Mouse (Mus musculus): ENCODE data around the gene Pcmtd2.
A peak's percentile ranks its signal among the peaks of the same experiment; 100 is the strongest.
"Not testable (repeated sequence)": the region's sequence is repeated elsewhere in the genome, so short reads cannot be mapped to it uniquely, and the experiment has no call there.

The Pcmtd2 gene

DNA sequence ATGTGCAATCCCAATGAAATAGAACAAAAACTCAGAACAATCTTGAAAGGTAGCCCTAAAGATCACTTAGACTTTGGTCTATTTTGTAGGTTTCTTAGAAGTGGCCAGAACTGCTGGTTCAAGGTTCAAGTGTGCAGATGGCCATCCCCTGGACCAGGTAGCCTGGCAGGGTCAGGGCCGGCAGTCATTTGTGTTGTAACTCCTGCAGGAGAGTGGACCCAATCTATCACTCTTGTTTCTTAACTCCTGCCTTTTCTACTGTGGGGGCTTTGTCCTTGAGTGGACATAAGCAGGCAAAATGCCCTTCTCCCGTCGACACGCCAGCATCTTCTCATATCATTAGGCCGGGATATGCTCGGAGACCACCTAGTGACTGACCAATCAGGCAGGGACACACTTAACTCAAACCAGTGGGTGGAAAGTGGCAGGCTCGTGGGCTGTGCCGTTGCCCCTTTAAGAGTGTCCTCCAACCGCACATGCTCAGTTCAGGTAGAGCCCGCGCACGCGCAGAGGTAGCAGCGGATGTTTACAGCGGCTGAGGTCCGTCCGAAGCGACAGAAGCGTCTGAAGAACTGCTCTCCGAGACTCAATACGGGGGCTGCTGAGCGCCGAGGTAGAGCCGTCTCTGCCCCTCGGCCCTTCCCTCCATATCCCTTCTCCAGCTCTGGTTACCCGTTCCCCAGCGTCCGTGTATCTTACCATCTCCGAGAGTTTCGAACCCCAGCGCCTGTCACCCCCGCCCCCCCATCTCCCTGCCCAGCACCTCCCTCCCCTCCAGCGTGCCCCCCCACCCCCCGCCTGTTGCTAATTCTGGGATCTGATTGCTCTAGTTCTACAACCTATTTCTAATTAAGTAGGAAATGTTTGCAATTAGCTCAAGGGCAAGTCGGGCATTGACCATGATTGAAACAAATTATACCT is at the start of gene Pcmtd2:
TSS of gene Pcmtd2 (plus strand) at position 483 of the 921 bp plus-strand sequence.
- peak; percentile 86 for DNase-seq (ENCODE audit: low read depth)

DNA sequence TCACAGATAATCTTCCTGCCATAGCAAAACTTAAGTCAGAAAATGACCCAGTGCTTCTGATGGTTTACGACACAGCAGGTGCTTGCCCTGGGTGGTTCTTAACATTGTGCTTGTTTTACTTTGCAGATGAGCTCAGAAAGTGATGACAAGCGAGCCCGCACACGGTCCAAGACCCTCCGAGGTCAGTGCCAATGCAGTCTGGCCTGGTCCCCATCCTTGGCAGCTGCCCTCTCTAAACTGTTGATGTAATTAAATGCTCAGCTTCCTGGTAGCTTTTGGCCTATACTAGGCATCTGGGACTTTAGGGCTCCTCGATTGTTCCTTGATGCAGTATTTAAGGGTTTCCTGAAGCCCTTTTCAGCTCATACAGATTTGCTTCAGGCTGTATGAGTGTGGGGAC is 48.3 kb upstream of the Pcmtd2 start:
- DNase-seq (ENCODE audit: low read depth), result no peak

DNA sequence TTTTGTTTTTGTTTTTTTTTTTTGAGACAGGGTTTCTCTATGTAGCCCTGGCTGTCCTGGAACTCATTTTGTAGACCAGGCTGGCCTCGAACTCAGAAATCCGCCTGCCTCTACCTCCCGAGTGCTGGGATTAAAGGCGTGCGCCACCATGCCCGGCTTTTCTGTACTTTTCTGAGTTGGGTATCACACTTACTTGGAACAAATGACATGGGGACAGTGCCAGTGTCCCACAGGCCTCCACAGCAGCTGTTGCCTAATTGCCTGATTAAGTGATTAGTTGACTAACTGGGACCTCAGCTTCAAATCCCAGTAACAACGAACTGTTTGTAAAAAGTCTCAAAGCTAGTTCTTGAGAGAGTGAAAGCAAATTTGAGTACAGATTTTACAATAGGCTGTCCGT is 44.5 kb upstream of the Pcmtd2 start:
- not testable (repeated sequence) for DNase-seq (ENCODE audit: low read depth)

DNA sequence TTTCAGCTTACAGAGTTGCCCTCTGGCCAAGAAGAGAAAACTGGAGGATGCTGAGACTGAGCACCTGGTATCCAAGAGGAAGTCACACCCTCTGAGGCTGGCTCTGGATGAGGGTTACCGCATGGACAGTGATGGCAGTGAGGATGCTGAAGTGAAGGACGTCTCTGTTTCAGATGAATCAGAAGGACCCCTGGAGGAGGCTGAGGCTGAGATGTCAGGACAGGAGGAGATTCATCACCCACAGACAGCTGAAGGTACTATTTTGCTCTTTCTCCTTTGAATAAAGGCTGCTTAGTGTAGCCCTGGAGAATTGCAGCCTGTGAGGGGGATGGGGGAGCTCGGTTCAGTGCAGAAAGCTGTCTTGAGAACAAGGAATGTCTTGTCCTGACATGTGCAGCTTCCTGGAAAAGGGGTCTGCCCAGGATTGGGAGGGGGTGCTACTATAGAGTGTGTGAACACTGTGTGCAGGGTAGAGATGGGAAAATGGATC is 42.0 kb upstream of the Pcmtd2 start:
- no peak for DNase-seq (ENCODE audit: low read depth)

DNA sequence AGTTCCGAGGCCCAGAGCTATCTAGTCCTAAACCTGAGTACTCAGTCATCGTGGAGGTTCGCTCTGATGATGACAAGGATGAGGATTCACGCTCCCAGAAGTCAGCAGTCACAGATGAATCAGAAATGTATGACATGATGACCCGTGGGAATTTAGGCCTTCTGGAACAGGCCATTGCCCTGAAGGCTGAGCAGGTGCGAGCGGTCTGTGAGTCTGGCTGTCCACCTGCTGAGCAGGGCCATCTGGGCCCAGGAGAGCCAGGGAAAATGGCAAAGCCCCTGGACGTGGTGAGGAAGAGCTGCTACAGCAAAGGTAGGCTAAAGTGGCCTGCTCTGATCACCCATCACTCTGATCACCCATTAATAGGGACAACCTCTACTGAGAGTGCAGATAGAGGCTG is 40.0 kb upstream of the Pcmtd2 start:
- no peak for DNase-seq (ENCODE audit: low read depth)

DNA sequence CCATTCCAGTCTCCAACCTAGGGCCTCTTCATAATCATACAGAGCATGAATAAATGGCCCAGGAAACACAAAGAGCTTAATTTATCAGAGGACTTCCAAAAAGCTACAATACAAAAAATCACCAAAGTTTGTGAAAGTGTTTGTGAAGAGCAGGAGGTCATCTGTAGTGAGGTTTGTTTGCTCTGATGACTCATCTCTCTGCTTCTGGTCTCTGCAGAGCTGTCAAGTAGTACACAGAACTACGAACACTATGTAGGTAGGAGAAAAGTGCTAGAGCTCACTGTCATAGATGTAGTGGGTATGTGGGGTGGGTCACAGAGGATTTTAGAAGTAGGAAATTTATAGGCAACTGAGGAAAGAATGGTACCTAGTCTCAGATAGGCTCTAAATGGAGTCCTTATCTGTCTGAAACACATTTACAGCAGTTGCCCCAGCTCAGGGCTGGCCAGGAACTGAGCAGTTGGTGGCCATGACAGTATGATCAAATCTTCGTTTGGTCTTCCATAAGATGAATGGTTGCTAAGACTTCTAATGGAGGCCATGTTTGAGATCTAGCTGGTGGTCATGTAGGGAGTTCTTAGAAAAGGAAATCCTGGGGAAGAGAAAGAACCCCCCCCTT is 8.5 kb upstream of the Pcmtd2 start:
- no peak for DNase-seq (ENCODE audit: low read depth)

DNA sequence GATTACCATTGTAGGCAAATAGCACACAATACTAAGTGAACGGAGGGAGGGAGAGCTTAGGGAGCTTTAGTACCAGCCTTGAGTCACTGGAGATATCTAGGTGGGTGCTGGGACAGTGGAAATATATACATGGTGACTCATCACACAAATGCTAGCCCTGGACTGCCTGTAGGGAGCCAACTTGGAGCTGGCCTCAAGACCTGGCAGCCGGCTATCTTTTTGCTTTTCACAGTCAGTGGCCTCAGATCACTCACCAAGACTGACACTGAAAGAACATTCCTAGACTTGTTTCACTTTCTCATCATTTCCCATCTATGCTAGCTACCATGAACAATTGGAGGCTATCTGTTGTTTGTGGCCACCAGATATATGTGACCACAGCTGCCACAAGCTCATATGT is 4.9 kb upstream of the Pcmtd2 start:
- DNase-seq (ENCODE audit: low read depth), result no peak

DNA sequence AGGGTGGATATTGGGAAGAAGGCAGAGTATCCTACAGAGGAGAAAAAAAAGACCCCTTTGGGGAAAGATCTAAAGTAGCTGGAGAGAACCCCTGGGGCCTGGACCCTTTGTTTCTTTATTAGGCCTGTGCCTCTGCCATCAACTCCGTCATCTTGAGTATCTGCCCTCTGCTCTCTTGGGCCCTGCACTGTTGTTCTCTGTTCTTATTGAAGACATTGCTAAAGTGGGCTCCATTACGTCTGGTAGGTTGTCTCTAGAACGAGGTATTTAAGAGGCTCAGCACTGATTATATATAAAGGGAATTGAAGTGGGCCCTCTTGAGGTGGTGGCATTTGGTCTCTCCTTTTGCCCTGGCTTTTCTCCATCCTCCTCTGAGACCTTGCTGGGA is 633 bp downstream of the Pcmtd2 start:
- no peak for DNase-seq (ENCODE audit: low read depth)

DNA sequence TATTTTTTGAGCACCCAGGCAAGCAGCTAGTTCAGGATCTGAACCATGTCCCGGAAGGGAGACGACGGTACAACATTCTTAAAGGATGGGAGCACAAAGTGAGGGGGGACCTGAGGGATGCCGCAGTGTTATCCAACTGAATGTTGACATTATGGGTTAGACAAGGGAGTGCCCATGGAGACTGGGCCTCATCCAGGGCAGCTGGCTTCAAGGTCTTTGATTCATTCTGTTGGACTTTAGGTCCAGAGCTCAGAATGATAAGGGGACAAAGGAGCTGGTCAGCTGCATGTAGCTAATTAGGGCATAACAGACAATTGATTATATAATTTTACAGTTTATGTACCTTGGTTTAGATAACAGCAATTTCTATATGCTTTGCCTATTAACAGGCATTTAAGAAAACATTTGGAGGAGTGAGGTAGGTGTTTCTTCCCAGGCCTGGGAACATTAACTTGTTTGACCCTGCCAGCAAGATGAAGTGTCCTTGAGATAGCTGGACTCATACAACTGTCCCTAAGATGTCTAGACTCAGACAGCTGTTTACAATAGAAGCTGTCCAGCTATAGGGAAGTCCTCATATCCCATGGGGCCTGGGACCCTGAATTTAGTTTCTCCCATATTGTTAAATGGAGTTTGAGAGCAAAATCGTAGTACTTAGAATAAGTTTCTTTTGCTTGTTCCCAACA is 8.2 kb downstream of the Pcmtd2 start:
- DNase-seq (ENCODE audit: low read depth), result no peak

DNA sequence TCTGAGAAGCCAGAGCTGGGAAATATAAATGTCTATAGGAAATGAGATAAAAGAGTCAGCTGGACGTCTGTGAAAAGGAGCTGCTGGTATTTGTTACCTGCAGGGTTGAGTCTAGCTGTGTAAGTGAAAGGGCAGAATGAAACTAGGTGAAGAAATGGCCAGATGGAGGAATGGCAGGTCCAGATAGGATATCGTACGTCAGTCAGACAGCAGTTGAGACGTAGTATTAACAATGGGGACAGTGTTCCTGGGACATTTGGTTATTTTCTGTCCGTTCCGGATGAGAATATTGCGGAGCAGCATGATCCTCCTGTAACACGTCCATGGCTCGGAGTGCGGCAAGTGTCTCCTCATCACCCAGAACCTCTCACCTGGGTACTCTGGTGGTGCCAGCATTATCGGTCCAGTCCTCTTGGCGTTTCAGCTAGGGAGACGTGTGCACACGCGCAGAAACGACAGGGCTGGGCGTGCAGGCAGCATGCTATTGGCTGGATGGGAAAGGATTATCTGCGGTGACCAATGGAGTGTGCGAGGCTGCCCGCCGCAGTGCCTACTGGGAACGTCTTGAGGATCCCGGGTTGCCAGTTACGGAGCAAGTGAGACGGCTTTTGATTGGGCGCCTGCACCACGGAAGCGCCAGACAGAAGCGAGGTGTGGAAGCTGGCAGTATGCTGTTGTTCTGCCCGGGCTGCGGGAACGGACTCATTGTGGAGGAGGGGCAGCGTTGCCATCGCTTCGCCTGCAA is 26.3 kb downstream of the Pcmtd2 start, which contains the start of gene Polr3k:
TSS of gene Polr3k (plus strand) at position 547 of the 745 bp plus-strand sequence.
- peak; percentile 93 for DNase-seq (ENCODE audit: low read depth)

DNA sequence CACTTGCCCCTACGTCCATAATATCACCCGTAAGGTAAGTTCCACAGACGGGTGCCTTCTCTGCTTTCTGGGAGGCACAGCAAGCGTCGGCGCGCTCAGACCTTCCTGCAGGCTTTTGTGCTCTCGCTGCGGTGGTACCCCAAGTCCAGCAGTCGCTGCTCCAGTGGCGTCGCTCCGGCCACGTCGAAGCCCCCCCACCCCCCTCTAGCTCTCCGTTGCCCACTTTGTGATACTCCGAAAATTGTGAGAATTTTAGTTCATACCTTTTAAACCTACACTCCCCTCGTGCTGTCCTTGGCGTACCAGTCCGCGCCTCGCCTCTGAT is 26.8 kb downstream of the Pcmtd2 start:
- DNase-seq (ENCODE audit: low read depth), result no peak

DNA sequence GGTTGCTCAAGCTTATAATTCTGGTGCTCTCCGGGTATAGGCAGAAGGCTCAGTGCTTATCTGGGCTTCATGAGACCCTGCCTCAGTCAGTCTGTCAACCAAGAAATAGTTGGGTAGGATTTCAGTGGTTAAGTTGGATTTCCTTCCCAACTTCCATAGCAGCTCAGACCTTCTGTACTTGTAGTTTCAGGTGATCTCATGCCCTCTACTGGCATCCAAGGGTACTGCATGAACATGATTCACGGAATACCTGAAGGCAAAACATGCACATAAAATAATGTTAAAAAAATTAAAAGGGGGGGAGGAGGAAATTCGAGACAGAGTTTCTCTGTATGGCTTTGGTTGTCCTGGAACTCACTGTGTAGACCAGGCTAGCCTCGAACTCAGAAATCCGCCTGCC is 29.3 kb downstream of the Pcmtd2 start:
- DNase-seq (ENCODE audit: low read depth), result peak; percentile 58

DNA sequence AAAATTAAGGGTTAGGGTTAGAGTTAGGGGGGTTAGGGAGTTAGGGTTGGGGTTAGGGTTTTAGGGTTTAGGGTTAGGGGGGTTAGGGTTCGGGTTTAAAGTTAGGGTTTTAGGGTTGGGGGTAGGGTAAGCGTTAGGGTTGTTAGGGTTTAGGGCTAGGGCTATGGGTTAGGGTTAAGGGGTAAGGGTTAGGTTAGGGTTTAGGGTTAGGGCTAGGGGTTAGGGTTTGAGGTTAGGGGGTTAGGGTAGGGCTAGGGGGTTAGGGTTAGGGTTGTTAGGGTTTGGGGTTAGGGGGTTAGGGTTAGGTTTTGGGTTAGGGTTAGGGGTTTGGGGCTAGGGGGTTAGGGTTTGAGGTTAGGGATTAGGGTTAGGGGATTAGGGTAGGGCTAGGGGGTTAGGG is 33.4 kb downstream of the Pcmtd2 start:
- DNase-seq (ENCODE audit: low read depth), result no peak

DNA sequence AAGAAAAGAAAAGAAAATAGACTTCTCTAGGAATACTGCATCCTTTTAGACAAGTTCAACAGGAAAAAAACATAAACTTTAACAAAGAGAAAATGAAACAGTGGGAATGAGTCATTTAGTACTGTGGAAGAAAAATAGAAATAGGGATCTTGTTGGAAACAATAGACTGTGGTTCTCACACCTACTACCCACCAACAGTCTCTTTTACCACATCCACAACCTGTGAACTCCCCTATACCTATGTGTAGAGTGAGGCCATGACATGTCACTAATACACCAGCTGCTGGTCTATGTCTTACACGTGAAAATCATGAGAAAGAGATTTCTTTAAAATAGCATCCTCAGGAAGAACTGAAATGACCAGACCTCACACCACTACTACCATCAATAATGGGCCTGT is 41.2 kb downstream of the Pcmtd2 start:
- no peak for DNase-seq (ENCODE audit: low read depth)

DNA sequence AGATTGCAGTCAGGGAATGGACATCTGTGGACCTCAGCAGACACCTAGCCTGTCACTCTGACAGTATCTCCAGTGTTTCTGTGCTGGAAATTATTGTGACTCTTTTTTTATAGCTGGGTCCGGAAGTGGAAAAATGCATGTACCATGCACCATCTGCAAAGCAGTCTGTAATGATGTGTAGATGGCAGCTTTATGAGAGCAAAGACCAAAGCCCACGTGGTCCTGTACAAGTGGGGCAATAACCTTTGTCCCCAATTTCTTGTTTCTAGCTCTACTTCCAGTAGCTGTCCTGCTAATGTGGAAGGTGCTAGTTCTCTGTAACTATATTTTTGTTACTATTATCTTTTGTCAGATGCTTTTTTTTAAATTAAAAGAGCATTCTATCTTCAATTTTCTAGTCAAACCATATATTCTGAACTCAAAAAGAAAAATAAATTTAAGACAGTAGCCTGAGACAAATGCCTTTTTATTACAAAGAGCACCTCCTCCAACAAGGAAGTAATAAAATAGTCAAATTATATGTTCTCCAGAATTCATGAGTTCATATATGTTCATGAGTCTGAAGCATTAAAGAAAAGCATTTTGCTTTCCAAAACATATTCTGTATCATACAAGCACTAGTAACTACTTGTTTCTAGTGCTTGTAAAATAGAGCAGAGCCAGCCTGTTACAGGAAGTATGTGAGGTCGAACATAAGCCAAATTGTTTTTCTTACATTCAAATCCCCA is 45.5 kb downstream of the Pcmtd2 start:
- DNase-seq (ENCODE audit: low read depth), result no peak

All from c-Kit-positive CD71-positive TER-119-negative erythroid progenitor cells, embryonic 14.5 days (primary cell).